Mouse (Mus musculus) CD4-positive helper T cell, adult 2 months (primary cell): ENCODE data around the gene Zranb2.

Experiments
- DNase-seq: peaks from one replicate; pipeline ENCODE4 v3.0.0-alpha.2; 2012; ENCODE audit warnings: low read depth, missing footprints, low spot score

Zranb2 gene

DNA sequence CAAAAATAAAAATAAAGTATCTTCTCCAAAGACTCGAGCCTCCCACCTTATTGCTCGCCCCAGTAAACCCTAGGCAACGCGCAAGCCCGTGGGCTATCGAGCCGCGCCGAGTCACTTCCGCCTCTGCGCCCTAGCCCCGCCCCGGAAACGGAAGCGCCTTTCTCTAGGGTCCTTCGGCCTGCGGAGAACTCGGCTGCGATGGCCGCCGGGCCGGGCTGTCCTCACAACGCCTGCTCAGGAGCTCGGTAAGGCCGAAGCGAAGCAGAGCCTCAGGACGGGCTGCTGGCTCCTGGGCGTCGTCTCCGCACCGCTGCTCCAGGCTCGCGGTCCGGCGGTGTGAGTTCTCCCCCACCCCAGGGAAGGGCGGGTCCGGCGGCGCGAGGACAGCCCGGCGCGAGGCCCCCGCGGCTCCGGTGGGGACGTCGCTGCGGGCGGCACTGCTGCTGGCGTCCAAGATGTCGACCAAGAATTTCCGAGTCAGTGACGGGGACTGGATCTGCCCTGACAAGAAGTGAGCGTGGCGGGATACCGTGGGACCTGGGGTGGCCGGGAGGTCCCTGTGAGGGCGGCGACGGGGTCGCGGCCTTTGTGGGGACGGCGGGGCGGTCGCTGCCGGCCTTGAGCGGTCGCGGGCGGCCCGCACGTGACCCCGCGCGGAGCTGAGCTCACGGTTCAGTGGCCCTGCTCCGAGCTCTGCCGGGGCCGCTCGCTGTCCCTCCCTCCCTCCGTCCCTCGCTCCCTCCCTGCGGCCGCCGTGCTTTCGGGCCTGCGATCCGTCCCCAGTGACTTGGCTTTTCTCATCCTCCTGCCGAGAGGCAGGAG, at the start of gene Zranb2:
Gene Zranb2 (plus strand): TSS at position 197 of the 822 bp plus-strand sequence.
- DNase-seq, result peak; percentile 92

DNA sequence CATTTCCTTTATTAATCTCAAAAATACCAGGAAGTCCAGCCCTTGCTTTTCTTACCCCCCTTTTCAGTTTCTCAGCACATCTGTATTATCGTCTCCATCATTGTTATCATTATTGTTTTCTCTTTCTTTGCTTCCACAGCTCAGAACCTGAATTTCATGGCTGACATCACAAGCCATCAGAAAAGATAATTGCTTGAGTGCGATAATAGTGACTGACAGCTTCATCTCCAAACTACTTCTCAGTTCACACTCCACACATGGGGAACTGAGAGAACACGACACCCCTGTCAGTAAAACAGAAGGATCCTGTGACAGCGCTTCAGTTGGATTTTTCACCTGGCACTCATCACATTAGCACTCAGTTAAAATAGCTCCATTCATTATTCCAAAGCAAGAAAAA, 41.9 kb upstream of the Zranb2 start:
- DNase-seq, result no peak

DNA sequence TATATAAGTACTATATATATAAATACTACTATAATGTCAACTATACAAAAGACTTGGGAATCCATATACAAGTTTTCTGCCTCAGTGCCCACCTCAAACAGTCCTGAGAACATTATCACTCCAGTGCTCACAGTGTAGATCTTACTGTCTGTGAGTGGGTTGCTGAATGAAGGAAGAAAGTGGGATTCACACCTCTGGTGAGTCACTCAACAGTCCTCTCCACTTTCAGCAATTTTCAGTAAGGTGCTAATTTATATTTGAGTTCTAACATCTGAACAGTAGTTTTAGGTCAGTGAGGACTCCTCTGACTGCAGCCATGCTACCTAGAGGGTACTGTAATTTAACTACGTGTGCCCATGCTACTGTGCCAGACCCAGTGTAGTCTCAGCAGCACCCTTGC, 31.7 kb upstream of the Zranb2 start:
- DNase-seq, result no peak

DNA sequence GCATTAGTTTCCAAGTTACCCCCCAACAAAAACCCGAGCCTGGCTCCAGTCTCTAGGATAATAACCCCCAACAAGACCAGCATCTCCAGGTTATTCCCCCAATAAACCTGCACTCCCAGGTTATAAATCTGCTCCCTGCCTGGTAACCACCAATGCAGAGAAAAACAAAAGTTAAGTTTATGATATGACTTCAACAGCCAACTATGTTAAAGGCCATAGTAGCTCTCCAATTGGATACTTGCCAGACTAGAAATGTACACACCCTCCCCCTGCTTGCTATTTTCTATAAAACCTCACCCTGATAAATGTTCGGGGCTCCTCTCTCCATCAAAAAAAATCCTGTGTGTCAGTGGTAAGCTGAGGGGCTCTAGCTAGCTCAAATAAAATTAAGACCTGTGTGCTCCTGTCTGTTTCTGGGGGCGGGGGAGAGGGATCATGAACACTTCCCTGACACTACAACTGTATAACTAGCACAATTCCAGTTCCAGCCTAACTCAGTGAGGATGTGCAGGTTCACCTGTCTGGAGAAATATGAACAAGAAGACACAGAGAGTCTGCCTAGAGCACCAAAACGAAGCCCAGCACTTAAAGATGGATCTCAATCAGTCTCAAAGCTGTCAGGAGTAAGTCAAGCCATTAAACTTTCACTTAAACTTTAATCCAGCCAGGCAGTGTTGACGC, 19.7 kb upstream of the Zranb2 start:
- DNase-seq, result no peak

DNA sequence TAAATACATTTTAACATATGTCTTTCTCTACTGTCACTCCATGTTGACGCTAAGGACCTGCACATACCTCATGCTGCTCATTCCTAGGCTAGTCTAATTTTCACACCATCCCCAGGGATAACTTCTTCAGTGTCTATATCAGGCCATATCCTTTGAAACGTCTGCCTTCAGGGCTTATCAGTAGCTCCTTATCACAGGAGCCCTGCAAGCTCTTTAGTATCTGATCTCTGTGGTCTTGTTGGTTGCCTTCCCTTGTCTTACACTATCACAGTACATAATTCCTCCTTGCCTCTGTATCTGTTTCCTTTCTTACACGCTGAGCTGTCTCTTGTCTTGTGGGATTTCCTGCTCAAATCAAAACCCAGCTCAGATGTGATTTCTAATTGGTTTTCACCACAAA, 17.5 kb upstream of the Zranb2 start:
- no peak for DNase-seq

DNA sequence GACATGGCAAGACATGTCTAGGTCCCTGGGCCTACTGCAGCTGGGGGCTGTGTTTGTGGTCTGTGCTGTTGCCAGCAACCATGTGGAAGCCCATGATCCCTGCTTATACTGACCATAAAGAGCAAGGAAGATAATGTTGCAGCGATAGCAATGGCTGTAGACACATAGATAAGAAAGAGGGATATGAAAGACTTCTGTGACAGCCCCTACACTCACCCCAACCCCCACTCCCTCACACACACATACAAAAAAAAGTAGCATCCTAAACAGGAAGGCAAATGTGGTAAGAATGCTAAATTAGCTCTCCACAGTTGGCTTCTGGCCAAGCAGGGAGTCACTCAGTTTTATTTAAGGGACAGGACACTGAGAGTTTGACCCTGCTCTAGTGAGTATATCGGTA, 16.0 kb upstream of the Zranb2 start:
- no peak for DNase-seq

DNA sequence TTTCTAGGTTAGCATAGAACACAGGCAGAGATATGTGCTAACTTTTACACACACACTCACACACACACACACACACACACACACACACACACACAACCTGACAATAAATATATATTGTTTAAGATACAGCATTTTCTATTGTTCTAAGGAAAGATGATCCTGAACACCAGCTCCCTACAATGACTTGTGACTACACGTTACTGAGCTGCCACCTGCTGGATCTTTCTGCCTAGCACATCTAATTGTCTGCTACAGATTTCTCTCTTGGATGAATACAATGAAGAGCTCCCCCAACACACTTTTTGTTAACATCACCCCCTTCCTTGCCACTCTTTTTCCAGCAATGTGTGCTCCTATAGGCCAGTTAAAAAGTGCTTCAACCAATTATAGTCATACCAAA, 13.5 kb upstream of the Zranb2 start:
- peak; percentile 6 for DNase-seq

DNA sequence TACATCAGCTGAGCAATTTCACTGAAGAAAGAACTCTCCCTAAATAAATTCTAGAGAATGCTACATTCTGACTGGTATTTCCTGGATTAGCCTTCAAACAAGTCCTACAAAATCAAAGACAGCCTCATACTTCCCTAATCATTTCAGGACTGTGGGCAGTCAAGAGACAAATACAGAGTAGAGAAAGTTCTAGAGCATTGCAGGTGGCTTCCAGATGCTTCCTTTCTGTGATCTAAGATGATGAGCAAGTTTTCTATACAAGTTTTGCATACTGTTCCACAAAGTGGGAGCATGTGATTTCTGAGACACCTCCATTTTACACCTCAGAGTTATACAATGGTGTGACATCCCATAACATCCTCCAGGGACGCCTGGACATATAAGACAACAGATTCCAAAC, 10.1 kb upstream of the Zranb2 start:
- DNase-seq, result no peak

DNA sequence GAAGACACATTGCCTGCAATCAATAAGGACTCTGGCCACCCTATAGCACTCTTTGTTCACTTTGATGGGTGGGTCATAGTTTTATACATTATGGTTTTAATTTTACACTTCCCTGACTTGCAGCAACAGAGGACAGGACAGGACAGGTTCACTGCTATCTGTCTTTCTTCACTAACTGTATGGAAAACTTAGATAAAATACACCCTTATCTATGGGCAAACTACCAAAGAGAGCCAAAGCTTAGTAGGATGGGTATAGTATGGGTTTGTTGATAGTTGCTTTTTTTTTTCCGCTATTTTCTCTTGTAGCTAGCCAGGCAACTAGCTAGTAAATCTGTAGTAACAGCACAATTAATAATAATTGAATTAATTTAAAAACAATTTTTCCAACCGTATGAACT, 2.4 kb upstream of the Zranb2 start:
- no peak for DNase-seq

DNA sequence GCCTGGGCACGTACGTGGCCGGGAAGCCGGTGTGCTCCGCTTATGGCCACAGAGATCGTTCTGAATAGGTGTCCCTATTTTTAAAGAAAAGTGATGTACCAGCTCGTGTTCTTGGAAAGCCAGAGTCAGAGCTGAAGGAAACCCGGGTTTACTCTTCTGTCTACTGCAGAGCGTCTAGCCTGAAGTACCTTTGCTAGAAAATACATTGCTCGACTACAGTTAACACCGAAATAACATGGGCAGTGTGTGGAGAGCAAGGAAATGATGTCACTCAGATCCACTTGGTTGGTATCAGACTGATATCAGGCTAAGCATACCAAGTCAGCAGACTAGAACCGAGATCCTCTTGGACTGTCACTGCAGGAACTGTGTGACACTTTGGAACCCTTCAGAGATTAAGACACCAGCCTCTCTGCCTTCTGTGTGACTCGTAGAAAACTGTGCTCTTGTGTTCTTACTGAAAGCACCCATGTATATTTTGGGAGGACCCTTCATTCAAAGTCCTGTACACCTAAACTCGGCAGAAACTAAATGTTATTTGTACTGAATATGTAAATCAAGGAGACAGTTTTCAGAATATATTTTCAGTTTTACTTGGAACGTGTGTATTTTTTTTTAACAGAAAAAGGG, 941 bp downstream of the Zranb2 start:
- peak; percentile 59 for DNase-seq

DNA sequence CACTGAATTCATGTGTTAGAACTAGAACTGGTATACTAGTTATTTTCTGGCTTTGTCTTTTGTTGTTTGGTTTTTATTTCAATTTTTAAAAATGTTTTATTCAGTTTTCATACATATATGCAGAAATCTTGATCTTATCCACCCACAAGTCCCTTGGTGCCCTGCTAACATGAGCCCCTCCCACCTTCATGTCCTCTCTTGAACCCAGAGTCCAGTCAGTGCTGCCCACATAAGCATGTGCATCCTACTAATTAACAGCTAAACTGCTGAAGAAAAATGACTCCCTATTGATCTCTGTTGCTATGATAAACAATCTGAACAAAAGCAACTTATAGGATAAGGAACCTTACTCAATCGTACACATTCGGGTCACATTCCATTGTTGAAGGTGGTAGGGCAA, 15.4 kb downstream of the Zranb2 start:
- no peak for DNase-seq

DNA sequence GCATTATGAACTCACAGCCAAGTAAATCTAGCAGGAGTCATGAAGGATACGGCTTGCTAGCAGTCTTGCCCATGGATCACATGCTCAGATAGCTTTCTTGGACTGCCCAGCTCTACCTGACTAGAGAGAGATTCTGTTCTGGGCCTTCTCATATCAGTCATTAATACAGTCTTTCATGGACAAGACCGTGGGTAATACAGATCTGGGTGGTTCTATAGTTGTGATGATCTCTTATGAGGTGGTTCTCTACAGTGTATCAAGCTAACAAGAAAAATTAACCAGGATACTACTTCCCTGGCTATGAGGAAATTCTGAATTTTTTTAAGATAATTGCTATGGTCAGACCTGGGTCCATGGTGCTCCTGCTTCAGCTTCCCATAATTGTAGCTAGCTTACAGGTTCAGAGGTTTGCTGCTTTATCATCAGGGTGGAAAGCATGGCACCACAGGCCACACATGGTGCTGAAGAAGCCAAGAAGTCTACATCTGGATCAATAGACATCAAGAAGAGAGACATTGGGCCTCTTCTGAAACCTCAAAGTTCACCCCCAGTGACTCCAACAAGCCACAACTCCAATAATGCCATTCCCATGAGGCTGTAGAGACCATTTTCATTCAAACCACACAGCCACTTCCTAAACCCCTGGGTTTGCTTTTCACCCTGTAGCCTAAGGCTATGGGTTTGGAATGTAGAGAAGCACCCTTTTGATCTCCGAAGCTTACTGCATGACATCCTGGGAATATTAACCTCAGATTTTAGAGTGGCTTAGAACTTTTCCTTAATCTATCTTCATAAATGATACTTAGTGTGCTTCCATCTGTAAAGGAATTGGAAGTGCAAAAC, 16.0 kb downstream of the Zranb2 start:
- DNase-seq, result no peak

DNA sequence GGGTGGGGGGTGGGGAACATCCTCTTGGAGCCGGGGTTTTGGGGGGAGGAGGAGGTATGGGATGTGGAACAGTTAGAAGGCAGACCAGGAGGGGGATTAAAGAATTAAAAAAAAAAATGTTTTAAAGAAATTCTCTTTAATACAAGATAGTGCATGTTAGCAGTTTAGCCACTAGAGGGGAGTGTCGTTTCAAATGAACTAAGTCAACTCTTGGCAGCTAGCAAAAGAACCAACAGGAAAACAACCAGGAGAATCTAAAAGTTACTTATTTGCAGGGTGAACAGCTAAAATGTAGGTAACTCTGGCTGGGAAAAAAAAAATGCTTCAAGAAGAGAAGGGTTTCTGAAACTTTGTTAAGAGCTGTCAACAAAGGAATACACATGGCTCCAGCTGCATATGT, 31.2 kb downstream of the Zranb2 start:
- peak; percentile 56 for DNase-seq

DNA sequence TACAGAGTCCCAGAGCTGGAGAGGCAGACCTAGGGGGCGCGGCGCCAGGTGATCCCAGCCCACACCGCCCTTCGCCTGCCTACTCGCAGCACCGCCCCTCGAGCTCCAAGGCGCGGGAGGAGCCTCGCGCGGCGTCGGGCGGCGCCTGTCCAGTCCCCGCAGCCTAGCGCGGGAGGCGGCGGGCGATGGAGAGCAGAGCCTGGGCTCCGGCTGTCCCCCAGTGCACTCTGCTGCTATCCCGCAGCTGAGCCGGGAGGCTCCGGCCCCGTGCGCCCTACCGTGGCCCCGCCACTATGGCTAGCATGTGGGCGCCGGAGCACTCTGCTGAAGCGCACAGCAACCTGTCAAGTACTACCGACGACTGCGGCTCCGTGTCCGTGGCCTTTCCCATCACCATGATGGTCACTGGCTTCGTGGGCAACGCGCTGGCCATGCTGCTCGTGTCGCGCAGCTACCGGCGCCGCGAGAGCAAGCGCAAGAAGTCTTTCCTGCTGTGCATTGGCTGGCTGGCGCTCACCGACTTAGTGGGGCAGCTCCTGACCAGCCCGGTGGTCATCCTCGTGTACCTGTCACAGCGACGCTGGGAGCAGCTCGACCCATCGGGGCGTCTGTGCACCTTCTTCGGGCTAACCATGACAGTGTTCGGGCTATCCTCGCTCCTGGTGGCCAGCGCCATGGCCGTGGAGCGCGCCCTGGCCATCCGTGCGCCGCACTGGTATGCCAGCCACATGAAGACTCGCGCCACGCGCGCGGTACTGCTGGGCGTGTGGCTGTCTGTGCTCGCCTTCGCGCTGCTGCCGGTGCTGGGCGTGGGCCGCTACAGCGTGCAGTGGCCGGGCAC, 33.0 kb downstream of the Zranb2 start, which contains the start of gene Ptger3:
Gene Ptger3 (plus strand): TSS at position 168 of the 841 bp plus-strand sequence.
- DNase-seq, result peak; percentile 24

DNA sequence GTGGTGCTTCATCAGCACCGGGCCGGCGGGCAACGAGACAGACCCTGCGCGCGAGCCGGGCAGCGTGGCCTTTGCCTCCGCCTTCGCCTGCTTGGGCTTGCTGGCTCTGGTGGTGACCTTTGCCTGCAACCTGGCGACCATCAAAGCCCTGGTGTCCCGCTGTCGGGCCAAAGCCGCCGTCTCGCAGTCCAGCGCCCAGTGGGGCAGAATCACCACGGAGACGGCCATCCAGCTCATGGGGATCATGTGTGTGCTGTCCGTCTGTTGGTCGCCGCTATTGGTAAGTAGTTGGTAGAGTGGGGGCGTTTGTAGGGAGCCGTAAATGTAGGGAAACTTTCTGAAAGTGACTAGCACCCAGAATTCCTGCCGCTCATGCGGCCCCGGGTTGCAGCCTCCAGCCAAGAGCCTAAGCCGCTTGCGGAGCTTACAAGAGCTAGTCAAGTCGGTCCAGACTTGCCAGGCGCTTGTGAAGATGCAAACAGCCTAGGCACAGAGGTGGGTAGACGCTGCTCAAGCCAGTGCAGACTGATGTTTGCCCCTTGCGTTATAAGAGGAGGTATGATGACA, 33.7 kb downstream of the Zranb2 start:
- DNase-seq, result no peak

DNA sequence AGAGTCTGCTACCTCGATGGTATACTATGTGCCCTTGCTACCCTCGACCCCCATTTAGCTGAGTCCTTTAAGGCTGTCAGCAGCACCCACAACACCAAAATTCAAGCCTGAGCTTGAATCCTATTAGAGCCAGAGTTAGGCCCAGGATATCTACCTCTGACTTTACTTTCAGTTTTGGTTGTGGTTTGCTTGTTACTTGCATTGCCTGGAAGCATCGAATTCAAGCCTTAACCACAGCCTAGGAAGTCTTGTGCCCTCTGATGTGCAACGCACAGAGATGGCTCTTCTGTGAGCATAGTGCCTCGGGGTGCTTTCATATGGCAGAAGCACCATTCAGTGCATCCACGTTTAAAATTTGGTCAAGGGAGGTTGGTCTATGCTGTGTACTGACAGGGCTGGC, 38.1 kb downstream of the Zranb2 start:
- DNase-seq, result peak; percentile 74

DNA sequence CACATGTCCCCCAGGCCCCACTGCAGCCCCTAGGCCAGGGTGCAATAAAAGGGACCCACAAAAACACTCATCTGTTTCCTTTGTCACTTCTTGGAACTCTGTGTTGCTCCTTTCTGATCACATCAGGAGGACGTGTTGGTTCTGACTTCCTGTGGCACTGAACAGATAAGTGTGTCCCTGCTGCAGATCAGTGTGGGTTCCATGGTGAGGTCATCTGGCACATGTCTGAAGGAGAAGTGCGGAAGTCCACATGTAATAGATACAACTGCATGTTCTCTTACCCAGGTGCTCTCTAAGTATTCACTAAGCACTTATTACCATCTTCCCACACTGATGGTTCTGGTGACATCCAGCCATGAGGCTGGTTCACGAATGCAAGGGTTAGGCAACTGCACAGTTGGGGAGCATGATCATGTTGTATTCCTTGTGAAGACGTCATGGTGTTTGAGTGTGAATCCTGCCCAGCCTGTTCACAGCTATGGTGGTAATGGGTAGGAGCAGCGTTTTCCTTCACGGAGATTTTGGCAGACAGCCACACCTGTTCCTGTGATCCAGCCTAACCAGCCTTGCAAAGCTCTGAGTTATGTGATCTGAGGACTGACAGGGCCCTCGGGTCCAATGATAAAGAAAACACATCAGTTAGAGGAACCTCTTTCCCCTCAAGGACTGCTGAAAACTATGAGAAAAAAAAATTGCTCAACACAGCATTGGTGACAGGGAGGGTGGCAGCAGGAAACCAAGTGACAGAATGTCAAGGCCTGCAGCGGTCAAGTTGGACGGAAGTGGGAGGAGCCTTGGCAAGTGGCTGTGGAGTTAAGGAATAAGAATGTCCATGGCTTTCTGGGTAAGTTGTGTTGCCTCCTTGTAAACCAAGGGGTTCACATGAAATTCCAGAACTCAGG, 41.7 kb downstream of the Zranb2 start:
- DNase-seq, result no peak

DNA sequence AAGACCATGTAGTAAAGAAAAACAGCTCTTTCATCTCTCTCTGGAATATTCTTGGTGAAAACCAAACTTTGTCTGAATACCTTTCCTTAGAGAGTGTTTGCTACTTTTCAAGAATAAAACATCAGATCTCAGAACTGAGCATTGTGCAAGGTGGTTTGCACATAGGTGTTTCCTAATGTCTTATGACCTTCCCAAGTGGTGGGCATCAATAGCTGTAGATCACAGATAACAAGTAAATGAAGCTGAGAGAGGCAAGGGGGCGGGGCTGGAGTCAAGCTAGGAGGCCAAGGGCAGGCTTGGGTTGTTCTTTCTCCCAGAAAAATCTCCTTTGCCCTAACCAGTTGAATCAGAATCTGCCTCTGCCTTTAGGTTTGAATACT, 42.4 kb downstream of the Zranb2 start:
- no peak for DNase-seq

DNA sequence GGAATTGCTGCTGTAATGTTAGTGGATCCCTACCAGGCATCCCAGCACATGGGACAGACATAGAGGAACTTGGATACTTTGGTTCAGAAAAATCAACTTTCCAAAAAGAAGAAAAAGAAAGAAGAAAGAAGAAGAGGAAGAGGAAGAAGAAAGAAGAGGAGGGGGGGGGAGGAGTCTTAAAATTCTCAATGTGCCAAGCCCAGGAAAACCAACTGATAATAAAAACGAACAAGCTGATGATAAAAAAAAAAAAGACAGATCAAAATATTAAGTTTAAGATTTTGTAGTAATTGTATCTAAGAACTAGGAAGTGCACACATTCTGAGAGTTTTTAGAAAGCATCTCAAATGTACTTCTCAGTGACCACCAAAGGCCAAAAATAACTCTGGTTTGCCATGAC, 42.9 kb downstream of the Zranb2 start:
- DNase-seq, result no peak
